Mouse (Mus musculus) kidney, postnatal 14 days (tissue): ENCODE results near the gene Uap1.

ENCODE experiments used
- DNase-seq: peaks from one replicate; pipeline ENCODE4 v3.0.0; 2022; ENCODE audit warnings: mixed read lengths

The Uap1 gene

DNA sequence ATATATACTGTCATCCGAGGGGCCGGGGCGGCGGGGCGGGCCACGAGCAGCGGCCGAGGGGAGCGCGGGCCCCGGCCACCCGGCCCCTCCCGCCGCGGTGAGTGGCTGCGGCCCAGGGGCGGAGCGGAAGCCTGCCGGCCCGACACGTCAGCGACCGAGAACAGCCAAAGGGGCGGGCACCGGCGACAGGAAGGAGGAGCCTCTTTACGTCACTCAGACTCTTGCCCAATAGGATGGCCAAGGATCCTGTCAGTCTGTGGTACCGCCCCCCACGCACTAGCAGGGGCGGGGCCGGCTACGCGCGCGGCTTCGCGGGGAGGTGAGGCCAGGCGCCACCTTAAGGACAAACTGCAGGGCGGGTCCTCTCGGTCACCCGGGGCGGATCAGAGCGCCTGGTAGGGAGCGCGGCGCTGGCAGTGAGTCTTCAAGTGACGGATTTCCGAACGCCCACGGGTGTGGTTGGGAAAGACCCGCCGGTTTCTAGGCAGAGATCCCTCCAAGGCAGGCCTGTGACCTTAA, at the start of gene Uap1:
TSS of gene Uap1 (minus strand) at position 144 of the 519 bp plus-strand sequence.
- DNase-seq = peak; percentile 99

DNA sequence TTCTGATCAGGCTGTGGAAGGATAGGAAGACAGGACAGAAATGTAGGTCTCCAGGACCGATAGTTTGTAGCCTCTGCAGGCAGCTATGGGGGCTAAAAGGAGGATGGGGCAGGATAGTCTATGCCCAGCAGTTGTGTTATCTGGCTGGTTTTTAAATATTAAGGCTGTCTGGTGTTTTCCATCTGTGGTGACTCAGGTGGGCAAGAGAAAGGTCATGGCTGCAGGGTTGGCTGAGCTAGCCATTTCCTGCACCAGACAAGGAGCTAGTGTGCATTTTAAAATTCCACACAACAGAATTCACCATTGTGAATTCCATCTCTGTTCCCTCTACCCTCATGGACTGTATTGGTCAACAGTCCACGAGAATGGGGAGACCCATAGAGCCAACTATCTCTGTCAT, 48.5 kb upstream of the Uap1 start:
- no peak for DNase-seq

DNA sequence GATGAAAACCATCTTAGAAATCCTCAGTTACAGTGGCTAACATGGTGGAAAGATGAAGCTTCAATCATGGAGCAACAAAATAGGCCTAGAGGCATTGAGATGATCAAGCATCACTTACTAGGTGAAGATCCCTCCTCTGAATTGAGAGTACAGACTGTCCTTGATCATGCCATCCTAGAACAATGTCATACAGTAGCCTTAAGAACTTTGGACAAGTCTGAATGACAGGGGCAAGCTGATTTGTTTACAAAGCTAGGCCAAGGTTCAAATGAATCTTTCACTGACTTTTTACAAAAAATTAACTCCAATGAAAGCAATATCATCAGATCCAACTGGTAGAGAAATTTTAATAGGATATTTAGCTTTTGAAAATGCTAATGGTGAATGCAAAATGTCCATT, 45.6 kb upstream of the Uap1 start:
- DNase-seq = no peak

DNA sequence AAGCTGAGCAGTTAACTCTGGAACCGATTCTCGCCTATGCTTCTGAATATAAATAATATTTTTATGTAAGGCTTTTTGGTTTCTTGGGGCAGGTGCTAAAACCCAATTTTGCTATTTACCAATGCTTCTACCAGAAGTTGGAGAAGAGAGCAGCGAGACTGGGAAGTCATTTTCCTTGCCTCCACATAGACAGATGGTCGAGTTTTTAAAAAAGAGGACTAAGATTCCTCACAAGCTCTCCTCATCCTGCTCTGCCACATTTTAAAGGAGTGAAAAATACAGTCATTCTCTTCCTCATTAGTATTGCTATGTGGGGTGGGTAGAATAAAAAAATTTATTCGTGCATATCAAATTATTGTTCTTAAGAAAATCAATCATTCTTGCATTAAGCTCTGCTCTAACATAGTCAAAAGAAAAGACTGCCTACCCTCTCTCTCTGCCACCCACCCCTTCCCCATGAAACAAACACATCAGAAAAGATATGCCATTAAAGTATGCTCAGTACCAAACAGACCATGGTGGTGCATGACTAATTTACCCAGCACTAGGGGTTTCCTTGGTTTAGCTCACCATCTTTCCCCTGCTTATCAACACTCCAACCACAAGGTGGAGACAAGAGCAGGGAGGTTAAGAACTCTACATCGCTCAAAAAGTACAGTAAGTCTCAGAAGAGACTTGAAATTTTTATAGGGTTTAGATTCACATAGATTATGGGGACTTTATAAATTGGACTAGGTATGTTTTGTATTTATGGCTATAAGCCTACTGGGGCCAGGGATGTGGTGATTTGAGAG, 43.5 kb upstream of the Uap1 start:
- DNase-seq = no peak

DNA sequence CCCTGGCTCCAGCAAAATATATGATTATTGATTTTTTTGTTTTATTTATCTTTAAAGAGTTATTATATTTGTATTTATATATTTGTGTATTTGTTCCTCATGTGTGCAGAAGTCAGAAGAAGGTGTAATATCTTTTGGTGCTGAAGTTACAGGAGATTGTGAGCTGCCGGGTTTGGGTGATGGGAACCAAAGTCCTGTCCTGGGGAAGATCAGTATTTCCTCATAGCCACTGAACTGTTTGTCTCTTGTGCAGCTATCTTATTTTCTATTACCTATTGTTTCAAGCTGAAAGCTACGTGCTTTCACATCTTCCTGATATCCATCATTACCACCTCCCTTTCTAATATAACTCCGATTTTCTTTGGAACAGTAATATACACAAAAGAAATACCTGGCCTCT, 40.8 kb upstream of the Uap1 start:
- no peak for DNase-seq

DNA sequence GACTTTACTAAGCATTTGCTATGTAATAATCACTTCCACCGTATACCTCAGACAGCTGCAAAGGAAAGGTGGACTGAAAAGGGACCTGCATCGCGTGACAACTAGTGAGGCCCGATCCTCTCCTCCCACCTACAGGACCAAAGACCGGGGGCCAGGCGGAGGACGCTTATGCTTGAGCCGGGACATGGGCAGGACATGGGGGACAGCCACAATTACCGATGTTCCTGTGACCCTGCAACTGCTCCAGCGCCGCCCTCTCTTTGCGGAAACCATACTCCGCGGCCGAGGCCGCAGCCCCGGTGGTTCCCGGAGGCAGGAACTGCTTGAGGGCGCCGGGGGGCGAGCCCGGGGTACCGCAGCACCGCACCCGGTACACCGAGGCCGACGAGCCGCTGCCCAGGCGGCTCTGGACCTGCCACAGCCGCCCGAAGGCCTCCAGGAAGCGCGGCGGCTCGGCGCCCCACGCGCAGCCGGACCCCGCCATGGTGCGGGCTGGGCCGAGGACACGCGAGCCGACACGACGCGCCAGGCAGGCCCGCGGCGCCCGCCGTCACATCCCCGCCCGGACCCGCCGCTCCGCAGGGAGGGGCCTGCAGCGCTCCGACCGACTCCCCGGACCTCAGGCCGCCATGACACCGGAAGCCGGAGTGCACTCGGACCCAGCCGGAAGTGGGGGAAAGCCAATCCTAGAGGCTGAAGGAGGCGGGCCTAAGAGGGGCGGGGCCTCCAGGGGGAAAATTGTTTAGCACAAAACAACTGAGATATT, 40.2 kb upstream of the Uap1 start, which contains the start of gene Uhmk1:
TSS of gene Uhmk1 (minus strand) at position 641 of the 766 bp plus-strand sequence.
- DNase-seq = peak; percentile 93

DNA sequence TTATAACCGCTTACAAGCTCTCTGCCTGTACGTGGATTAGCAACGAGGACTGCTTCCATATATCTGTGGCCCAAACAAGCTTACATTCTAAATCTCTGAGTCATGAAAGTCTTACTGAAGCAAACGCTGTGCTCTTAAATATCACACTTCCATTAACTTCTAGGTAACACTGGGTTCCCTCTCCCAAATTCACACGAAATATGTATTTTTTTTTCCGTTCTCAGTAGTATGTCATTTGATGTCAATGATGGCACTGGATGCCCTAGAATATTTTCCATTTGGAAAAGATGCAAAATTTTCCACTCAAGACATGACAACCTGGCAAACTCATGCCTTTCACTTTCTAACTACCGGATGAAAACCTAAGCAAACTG, 39.6 kb upstream of the Uap1 start:
- no peak for DNase-seq

DNA sequence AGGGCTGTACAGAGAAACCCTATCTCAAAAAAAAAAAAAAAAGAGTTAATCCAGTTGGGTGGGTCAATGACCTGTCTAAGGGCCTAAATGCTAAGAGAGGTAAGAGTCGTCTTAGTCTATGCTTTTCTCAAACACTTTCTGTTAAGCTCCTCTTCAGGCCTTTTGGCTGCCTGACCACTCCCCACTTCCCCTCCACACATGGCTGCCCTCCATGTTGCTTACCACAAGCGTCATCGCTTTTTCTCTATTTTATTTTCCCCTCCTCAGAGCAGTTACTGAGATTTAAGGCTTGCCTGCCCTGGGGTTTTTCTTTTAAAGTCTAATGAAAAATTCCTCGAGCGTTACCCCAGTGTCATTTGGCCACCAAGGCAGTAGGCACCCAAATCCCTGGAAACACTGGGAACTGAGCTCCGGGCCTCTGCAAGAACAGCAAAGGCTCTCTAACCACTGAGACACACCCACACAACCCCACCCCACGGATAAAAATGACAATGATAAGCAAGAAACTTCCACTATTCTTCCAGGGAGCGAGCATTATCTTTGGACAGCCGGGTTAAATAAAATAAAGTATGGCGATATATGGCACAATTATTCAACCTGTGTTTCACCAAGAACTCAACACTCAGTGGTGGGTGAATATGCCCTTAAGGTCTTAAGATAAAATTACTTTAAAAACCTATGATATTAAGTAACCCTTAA, 38.6 kb upstream of the Uap1 start:
- DNase-seq = no peak

DNA sequence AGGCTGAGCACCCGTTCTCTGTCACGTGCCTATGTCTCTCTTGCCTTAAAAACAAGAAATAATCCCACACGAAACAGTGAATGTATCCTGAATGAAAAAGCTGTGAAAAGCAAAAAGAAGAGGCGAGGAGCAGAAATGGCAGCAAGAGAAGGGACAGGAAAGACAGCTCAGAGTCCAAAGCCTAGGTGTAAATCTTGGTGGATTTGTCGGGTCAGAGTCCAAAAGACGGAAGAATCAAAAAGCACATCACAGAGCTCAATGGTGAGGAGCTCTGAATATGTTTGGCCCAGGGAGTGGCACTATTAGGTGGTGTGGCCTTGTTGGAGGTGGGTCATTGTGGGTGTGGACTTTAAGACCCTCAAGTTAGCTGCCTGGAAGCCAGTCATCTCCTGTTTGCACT, 31.6 kb upstream of the Uap1 start:
- no peak for DNase-seq

DNA sequence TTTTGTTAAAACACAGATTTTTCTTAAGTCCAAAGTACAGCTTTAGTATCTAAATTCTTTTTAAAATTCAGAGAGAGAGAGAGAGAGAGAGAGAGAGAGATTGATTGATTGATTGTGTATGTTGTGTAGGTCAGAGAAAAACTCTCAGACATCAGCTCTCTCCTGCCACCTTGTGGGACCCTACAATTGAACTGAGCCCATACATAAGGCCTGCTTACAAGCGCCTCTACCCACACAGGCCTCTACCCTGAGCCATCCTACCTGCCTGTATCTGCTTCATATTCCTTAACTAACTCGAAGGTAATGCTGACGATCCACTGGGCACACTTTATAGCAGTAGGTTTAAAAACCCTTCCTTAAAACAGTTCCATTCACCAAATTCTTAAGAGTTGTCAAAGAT, 25.6 kb upstream of the Uap1 start:
- peak; percentile 30 for DNase-seq

DNA sequence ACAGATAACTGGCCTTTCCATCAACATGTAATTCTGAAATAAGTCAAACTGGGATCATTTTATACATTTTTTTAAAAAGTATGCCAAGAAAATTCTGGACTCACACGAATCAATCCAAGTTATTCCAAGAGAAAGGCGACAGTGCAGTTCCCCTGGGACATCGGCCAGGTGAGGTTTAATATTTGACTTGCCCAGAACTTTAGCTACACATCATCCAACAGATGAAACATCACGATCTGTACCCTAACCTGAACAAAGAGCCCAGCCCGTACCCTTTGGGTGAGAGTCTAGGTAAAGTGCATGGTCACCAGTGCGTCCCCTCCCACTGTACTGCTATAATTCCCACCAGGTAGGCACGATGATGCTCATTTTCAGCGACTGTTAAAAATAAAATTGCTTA, 21.5 kb upstream of the Uap1 start:
- peak; percentile 55 for DNase-seq

DNA sequence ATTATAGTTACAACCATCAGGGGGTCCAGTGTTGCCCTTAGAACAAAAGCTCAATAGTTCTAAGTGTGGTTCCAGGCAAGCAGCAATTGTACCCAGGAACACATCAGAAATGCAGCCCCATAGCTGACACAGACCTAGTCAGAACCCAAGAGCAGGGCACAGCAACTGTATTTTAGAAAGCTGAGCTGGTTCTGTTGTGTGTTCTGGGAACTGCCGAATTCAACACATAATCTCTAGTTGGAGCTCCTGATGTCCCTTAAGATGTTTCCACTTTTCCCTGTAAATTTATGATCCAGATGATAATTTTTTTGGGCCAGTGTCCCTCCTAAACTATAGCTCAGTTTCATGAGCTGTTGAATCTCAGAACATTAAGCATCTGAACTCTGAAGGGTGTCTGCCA, 17.2 kb upstream of the Uap1 start:
- DNase-seq = no peak

DNA sequence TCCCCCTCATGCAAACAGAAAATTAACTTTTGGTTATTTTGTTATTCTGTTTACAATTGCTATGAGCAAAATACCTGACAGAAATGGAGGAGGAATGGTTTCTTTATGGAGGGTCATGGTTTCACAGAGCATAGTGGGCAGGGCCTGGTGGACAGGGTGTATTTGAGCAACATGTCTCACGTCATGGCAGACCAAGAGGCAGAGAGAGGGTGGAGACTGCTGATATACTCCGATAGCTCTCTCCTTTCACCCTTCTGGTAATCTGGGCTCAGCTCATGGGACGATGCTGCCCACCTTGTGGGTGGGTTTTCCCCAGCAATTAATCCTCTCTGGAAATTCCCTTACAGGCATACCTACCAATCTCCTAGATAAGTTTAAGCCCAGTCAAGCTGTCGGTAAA, 15.5 kb upstream of the Uap1 start:
- peak; percentile 6 for DNase-seq

DNA sequence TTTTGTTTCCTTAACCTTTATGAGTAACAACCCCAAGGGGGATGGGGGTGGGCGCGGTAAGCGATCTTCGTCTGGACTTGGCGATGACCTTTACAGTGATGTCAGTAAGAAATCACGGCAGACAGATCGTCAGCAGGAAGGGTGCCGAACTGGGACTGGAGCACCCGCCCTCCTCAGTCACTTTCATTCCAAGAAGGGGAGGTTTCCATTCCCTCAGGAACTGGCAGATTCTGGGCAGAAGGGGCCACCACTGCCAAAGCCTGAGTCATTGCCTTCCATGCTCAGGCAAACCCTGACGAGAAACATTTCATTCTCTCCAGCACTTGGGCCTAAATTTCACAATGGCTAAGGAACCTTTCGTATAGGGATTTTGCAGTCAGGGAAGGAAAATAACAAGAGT, 13.8 kb upstream of the Uap1 start:
- peak; percentile 22 for DNase-seq

DNA sequence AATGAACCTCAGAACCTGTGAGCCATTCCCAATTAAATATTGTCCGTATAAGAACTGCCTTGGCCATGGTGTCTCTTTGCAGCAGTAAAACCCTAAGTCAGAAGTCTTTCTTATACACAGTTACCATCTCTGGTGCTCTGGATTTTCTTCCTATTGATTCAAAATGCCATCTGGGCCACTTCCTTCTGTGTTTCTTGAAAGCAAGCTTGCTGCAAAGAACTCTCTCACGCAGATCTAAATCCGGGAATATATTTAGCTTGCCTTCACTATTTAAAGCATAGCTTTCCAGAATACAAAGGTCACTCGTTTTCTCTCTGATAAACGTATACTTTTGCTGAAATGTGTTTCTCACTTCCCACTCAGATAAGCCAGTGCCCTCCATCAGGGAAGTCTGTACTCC, 11.8 kb upstream of the Uap1 start:
- DNase-seq = no peak

DNA sequence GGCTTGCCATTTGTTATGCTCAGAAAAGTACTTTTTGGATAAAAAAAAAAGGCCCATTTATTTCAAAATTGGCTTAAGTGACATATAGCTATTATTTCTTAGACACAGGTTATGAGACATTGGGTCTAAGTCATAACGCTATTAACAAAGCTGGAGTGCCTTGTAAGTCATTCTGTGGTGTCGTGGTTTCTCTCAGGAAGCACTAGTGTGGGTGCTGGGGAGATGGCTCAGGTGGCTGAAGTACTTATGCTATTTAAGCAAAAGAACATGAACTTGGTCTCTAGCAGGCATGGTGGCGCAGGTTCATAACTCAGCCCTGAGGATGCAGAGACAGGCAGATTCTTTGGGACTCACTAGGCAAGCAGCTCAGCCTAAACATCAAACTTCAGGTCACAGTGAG, 10.4 kb upstream of the Uap1 start:
- DNase-seq = no peak

DNA sequence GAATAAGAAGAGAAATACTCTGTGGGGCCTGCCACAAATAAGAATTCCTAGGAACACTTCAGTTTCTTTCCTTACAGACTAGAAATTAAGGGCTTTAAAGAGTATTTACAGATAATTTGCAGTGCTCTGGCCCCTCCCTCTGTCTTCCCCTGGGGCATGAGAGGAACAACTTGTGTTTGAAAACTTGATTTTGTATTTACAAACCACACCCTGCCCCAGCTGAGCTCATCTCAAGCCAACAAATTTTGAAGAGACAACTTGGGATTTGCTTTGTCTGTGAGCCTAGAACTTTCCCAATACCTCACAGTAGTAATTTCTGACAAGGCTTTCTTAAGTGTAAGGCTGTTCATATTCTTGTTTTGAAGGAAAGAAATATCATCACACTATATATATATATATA, 7.9 kb upstream of the Uap1 start:
- no peak for DNase-seq

DNA sequence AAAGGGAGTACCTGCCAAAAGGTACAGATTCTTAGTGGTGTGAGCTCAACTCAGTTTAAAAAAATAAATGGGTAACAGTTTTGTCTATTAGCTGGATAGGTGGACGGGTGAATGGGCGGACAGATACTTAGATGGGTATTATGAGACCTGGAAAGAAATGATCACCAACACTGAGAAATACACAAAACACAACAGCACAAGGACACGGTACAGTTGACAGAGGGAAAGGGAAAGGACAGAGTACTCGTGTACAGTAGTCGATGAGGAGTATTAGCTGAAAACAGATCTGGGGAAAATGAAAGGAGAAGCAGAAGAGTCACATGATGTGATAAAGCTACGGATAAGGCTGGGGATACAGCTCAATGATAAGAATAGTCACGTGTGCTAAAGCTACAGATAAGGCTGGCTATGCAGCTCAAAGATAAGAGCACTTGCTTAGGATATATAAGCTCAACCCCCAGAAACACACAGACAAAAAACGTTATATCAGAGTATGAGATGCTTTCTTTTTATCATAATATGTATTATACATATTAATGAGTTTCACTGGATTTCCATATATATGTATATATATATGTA, 2.0 kb upstream of the Uap1 start:
- no peak for DNase-seq

DNA sequence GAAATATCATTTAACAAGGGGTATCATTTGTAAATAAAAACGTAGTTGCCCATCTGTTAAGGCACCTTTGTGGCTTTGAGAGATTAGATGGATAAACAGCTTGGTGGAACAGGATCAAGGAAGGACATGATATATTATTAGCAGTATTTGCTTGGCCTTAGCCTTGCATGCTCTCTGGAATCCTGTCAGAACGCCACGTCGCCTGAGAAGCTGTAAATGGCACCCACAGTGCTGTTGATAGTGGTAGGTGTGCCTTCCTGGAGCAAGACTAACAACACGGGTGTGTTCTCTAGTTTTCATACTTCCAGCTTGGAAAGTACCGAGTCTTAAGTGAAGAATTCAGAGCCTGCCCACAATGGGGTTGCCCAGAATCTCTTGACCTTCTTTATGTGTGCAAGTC, 1.1 kb upstream of the Uap1 start:
- DNase-seq = no peak

DNA sequence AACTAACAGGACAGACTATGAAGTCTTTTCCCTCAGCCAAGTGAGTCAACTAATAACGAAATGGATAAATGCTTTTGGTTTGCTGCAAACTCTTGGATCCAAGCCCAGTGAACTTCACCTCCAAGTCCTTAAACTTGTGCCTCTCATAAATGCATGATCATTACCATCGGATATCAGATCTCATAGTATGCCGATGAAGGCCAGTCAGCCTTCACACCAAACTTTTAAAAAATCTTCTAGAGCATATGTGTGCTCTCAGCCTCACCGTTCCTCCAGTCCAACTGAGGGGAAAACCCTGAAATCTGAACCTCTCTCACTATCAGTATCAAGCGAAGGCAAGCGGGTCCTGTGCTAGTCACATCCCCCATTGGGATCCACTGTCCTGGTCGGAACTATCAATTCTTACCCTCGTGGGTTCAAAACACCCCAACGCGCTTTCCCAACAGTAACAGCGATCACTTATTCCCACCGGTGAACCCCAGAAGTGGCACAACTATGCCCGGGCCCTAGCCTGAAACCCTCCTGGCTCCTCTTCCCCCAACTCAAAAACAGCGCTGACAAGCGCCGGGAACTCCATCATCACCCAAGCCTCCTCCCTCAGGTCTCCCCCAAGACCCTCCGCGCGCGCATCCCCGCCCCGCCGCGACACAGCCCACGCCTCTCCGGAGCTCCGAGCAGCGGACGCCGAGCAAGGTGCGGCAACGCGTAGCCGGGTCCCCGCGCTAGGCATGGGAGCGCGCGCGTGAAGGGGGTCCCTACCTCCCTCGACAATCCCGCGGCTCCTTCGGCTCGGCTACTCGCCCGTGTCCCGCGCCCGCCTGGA, 555 bp downstream of the Uap1 start:
- peak; percentile 60 for DNase-seq

DNA sequence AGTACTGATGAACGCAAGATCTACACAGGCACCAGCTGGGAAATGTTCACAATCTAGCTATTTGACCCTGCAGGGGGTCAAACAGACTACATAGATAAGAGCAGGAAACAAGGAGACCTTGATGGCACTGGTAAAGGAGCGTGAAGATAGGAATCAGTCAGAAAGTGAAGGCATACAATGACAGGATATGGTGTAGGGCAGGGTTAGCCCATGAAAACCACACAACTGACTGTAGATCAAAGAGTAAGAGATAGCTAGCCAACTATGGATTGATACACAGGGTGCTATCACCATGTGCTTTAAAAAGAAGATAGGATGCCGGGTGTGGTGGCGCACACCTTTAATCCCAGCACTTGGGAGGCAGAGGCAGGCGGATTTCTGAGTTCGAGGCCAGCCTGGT, 7.0 kb downstream of the Uap1 start:
- no peak for DNase-seq

DNA sequence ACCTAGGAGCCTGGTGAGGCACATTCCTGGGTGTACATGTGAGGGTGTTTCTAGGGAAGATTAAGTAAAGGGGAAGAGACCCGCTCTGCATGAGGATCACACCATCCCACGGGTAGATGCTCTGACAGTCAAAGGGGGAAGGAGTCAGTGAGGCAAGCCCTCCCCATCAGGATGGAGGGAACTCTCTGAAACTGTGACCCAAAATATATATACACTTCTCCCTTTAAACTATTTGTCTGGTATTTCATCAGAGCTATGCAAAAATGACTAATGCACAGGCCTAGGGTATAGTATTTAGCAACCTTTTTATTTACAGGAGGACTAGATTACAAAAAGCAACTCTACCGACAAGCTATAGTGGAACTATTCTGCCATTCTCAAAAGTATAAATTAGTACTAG, 9.8 kb downstream of the Uap1 start:
- DNase-seq = no peak
